Comparison of ENCODE assay signal across 8 mouse cellular contexts in genomic region chr9:30922197-30922894, GRCm38 (mm10). TPM values are rescaled to one million over a fixed set of nuclear protein-coding genes. Genes with fewer than 3 reads are reported as not detected.
DNase-seq lines count a peak whose midpoint lies in the region; ATAC-seq and TF ChIP-seq lines count a peak whose summit lies in the region.

TSS of gene Adamts15 (minus strand) at chr9:30922452.

- no peaks in the 10 kb centered on the region for H3K9me3 ChIP-seq in liver, embryonic 15.5 days (replicated peaks)
- no peaks in the 10 kb centered on the region for H3K9me3 ChIP-seq in neural tube, embryonic 15.5 days (replicated peaks)

- ATAC-seq in liver, embryonic 15.5 days (ENCODE audit: insufficient read depth): peak; percentile 62
- peak; percentile 84 for ATAC-seq in neural tube, embryonic 15.5 days (ENCODE audit: low FRiP score)

- peak in 1 of 2 experiments; percentile 17 for DNase-seq in layer of hippocampus, adult 2 months (ENCODE audit: low spot score in 2 of 2)
- no peak for DNase-seq in layer of hippocampus, adult 8-10 months (ENCODE audit: low spot score in 2 of 2)
- peak; percentile 85 for DNase-seq in embryo, embryonic 9.5 days (ENCODE audit: extremely low spot score)
- DNase-seq in heart, adult 18-20 months: peak; percentile 82 to 84
- peak; percentile 74 for DNase-seq in kidney, adult 11 months
- no peak for DNase-seq in spleen, adult 12 weeks (ENCODE audit: low spot score)

- H3K27me3 ChIP-seq in liver, embryonic 15.5 days: peaks cover 37% of the 10 kb centered on the region
- H3K27me3 ChIP-seq in neural tube, embryonic 15.5 days (replicated peaks): peaks cover 21% of the 10 kb centered on the region

- peak within 1 kb of the TSS; percentile 60 for H3K4me2 ChIP-seq in liver, embryonic 15.5 days
- H3K4me2 ChIP-seq in neural tube, embryonic 15.5 days: peak within 1 kb of the TSS; percentile 94

- H3K4me1 ChIP-seq in liver, embryonic 15.5 days (replicated peaks): 0 out of 2 replicates have a peak, but pooled peaks cover 3% of the 10 kb centered on the region
- peaks cover 42% of the 10 kb centered on the region for H3K4me1 ChIP-seq in neural tube, embryonic 15.5 days

- no peaks in the 10 kb centered on the region for H3K36me3 ChIP-seq in liver, embryonic 15.5 days (replicated peaks)
- no peaks in the 10 kb centered on the region for H3K36me3 ChIP-seq in neural tube, embryonic 15.5 days

- no peak within 1 kb of the TSS for H3K9ac ChIP-seq in liver, embryonic 15.5 days
- peak within 1 kb of the TSS; percentile 65 for H3K9ac ChIP-seq in neural tube, embryonic 15.5 days (replicated peaks)

- under 1% methylated on average over 47 of the region's 47 CpGs for WGBS in liver, embryonic 15.5 days (ENCODE audit: insufficient replicate concordance)
- WGBS in neural tube, embryonic 15.5 days: 0% methylated on average over 45 of the region's 47 CpGs

- H3K4me3 ChIP-seq in layer of hippocampus, adult 2 months: peak within 1 kb of the TSS; percentile 64
- H3K4me3 ChIP-seq in liver, embryonic 15.5 days (replicated peaks): peak within 1 kb of the TSS; percentile 34
- H3K4me3 ChIP-seq in neural tube, embryonic 15.5 days (replicated peaks): peak within 1 kb of the TSS; percentile 65

- peak; percentile 46 for TF ChIP-seq CTCF in layer of hippocampus, adult 2 months (conservative IDR thresholded peaks at IDR 0.05)

- peak within 1 kb of the TSS; percentile 61 for H3K27ac ChIP-seq in layer of hippocampus, adult 2 months
- H3K27ac ChIP-seq in liver, embryonic 15.5 days (replicated peaks): no peak within 1 kb of the TSS
- H3K27ac ChIP-seq in neural tube, embryonic 15.5 days (replicated peaks): peak within 1 kb of the TSS; percentile 39; the same call in 1 of the 2 replicates

RNA-seq across cellular contexts. Expression of gene Adamts15, which starts in this region (rescaled TPM):
- total RNA-seq in layer of hippocampus, adult 2 months (2021): 1 to 10 TPM; 3.4 to 4.0 TPM
- 1 to 10 TPM; 4.1 to 4.5 (median 4.2) TPM for total RNA-seq in layer of hippocampus, adult 8-10 months (2022)
- total RNA-seq in heart, adult 18-20 months (2021): 1 to 10 TPM; 4.8 to 5.9 TPM
- polyA plus RNA-seq in liver, embryonic 15.5 days (2015; fragmentation: Nextera tagmentation; extraction: Ambion mirVana): 0.60 and 0.79 TPM in 2 replicates
- 5.8 and 7.0 TPM in 2 replicates for polyA plus RNA-seq in neural tube, embryonic 15.5 days (2015; fragmentation: Nextera tagmentation; extraction: Ambion mirVana)

Comparison
In these comparisons a context has a peak if more than half of its experiments do, and no peak if none do; other contexts are left out.
1. Peak in ATAC-seq, H3K4me3 ChIP-seq and H3K4me2 ChIP-seq in liver, embryonic 15.5 days; RNA of the gene not detected or under 1 TPM.
2. DNase-seq: peak in embryo, embryonic 9.5 days (single experiment), heart, adult 18-20 months (2 of 2) and kidney, adult 11 months (single experiment); none in layer of hippocampus, adult 8-10 months (0 of 2) and spleen, adult 12 weeks (single experiment).
3. Peak in every context shown above with its lines, with median percentiles within 50 percentile points of each other: H3K4me3 ChIP-seq.